Mouse (Mus musculus) midbrain, postnatal 0 days (tissue): ENCODE measurements around the gene Nek9. TPM values are rescaled to one million over a fixed set of nuclear protein-coding genes. Genes with fewer than 3 reads are reported as not detected.

Experiments used
- ATAC-seq: fragments of 200-750 bp; cut with Nextera tagmentation; 2 replicates; pipeline ENCODE4 v1.8.0; 2017; ENCODE audit warnings: moderate number of reproducible peaks, mild to moderate bottlenecking, moderate TSS enrichment, moderate library complexity; ENCODE audit not compliant: low FRiP score
- DNase-seq: peaks from one replicate; pipeline ENCODE4 v3.0.0-alpha.2; 2015; ENCODE audit warnings: low spot score
- H3K27ac ChIP-seq: fragments of 300-500 bp; sonication (generic); 2 replicates; pipeline ENCODE4 v1.5.1; 2014; ENCODE audit warnings: low read depth, mild to moderate bottlenecking, low read length, mixed read lengths
- H3K27me3 ChIP-seq: fragments of 300-500 bp; sonication (generic); 2 replicates; pipeline ENCODE4 v1.6.1; 2014; ENCODE audit warnings: low read length, control low read depth, mixed read lengths; ENCODE audit not compliant: insufficient read depth
- H3K36me3 ChIP-seq: fragments of 300-500 bp; sonication (generic); 2 replicates; pipeline ENCODE4 v1.6.1; 2014; ENCODE audit warnings: low read length, control low read depth, mixed read lengths; ENCODE audit not compliant: insufficient read depth
- H3K4me1 ChIP-seq: fragments of 300-500 bp; sonication (generic); 2 replicates; pipeline ENCODE4 v1.6.1; 2014; ENCODE audit warnings: mild to moderate bottlenecking, control low read depth, antibody characterized with exemption, low read length, mixed read lengths; ENCODE audit not compliant: insufficient read depth
- H3K4me2 ChIP-seq: fragments of 300-500 bp; sonication (generic); 2 replicates; pipeline ENCODE4 v1.6.1; 2014; ENCODE audit warnings: low read depth, mild to moderate bottlenecking, low read length, mixed read lengths; ENCODE audit not compliant: poor library complexity, severe bottlenecking
- H3K4me3 ChIP-seq: fragments of 300-500 bp; sonication (generic); 2 replicates; pipeline ENCODE4 v1.5.1; 2014; ENCODE audit warnings: low read depth, mild to moderate bottlenecking, low read length, moderate library complexity
- H3K9ac ChIP-seq: fragments of 300-500 bp; sonication (generic); replicated peaks from 2 replicates; pipeline ENCODE4 v1.6.1; 2014; ENCODE audit warnings: mild to moderate bottlenecking, low read length, moderate library complexity, mixed read lengths; ENCODE audit not compliant: poor library complexity, severe bottlenecking
- H3K9me3 ChIP-seq: fragments of 300-500 bp; sonication (generic); 2 replicates; pipeline ENCODE4 v1.6.1; 2016; ENCODE audit warnings: low read length, control low read depth
- CTCF ChIP-seq: IDR thresholded peaks from 2 replicates; pipeline ENCODE4 v1.5.1; 2016; ENCODE audit warnings: antibody characterized with exemption, mild to moderate bottlenecking
- WGBS: fragments of 180-500 bp; shearing (Covaris S2); extraction: QIAGEN DNeasy Blood & Tissue Kit; methylation state at CpG from one replicate; pipeline ENCODE4 v1.1.7; 2014; 5-methylcytosine and 5-hydroxymethylcytosine counted together
- polyA plus RNA-seq: library from polyadenylated mRNA; unstranded; fragments of >200 nt; fragmentation: Nextera tagmentation; extraction: Ambion mirVana; gene quantifications from 2 replicates; pipeline ENCODE4 v1.2.1, GENCODE M21; 2015
- total RNA-seq: library from RNA; depleted of rRNA; stranded (reverse); fragments of >200 nt; gene quantifications from 2 replicates; pipeline ENCODE4 v1.2.3, GENCODE M21; 2014

The Nek9 gene
- total and polyA plus RNA-seq, 2 experiments from 2014 or later: 7.5 to 16.5 TPM

- no peaks in the 10 kb centered on the region for H3K27me3 ChIP-seq
- no peak for DNase-seq
- no peak for ATAC-seq
- H3K27ac ChIP-seq: no peak overlapping the region
- no peak for TF ChIP-seq CTCF
- peaks cover 6% of the 10 kb centered on the region; the same call in 1 of the 2 replicates for H3K9me3 ChIP-seq
- 86% methylated on average over 11 of the region's 11 CpGs for WGBS
- H3K4me3 ChIP-seq: no peak overlapping the region
- no peak overlapping the region for H3K4me2 ChIP-seq
- peaks cover 16% of the 10 kb centered on the region for H3K36me3 ChIP-seq
- no peaks in the 10 kb centered on the region for H3K4me1 ChIP-seq
- no peak overlapping the region for H3K9ac ChIP-seq
Measured at GRCm38 (mm10) chr12:85298127-85298834, 40.9 kb downstream of the Nek9 start.

- no peak overlapping the region for H3K9ac ChIP-seq
- H3K27me3 ChIP-seq: no peaks in the 10 kb centered on the region
- no peaks in the 10 kb centered on the region for H3K4me1 ChIP-seq
- no peak overlapping the region for H3K4me2 ChIP-seq
- no peak for TF ChIP-seq CTCF
- H3K36me3 ChIP-seq: peaks cover 14% of the 10 kb centered on the region
- no peak overlapping the region for H3K27ac ChIP-seq
- 72% methylated on average over 10 of the region's 10 CpGs for WGBS
- H3K4me3 ChIP-seq: no peak overlapping the region
- H3K9me3 ChIP-seq: peaks cover 6% of the 10 kb centered on the region; the same call in 1 of the 2 replicates
- no peak for ATAC-seq
- no peak for DNase-seq
Measured at GRCm38 (mm10) chr12:85297345-85297997, 41.7 kb downstream of the Nek9 start.

GRCm38 (mm10) chr12:85296915-85297314 lies 42.2 kb downstream of the Nek9 start:
- no peak overlapping the region for H3K9ac ChIP-seq
- H3K4me3 ChIP-seq: no peak overlapping the region
- H3K4me2 ChIP-seq: no peak overlapping the region
- no peak for TF ChIP-seq CTCF
- peaks cover 6% of the 10 kb centered on the region; the same call in 1 of the 2 replicates for H3K9me3 ChIP-seq
- ATAC-seq (no peak), DNase-seq (no peak)
- H3K27me3 ChIP-seq: no peaks in the 10 kb centered on the region
- no peaks in the 10 kb centered on the region for H3K4me1 ChIP-seq
- 73% methylated on average over 5 of the region's 5 CpGs for WGBS
- peaks cover 13% of the 10 kb centered on the region for H3K36me3 ChIP-seq
- no peak overlapping the region for H3K27ac ChIP-seq

GRCm38 (mm10) chr12:85295506-85295905 lies 43.7 kb downstream of the Nek9 start:
- DNase-seq (no peak), ATAC-seq (no peak)
- no peaks in the 10 kb centered on the region for H3K36me3 ChIP-seq
- no peak overlapping the region for H3K4me3 ChIP-seq
- H3K27me3 ChIP-seq: no peaks in the 10 kb centered on the region
- WGBS: 85% methylated on average over 2 of the region's 2 CpGs
- H3K4me2 ChIP-seq: no peak overlapping the region
- no peak overlapping the region for H3K27ac ChIP-seq
- peaks cover 6% of the 10 kb centered on the region; the same call in 1 of the 2 replicates for H3K9me3 ChIP-seq
- H3K4me1 ChIP-seq: no peaks in the 10 kb centered on the region
- no peak overlapping the region for H3K9ac ChIP-seq
- TF ChIP-seq CTCF: no peak

GRCm38 (mm10) chr12:85292906-85293305 lies 46.3 kb downstream of the Nek9 start:
- no peaks in the 10 kb centered on the region for H3K27me3 ChIP-seq
- DNase-seq (no peak), ATAC-seq (no peak)
- no peaks in the 10 kb centered on the region for H3K36me3 ChIP-seq
- peaks cover 6% of the 10 kb centered on the region; the same call in 1 of the 2 replicates for H3K9me3 ChIP-seq
- peaks cover 3% of the 10 kb centered on the region; the same call in 1 of the 2 replicates for H3K4me1 ChIP-seq
- no peak overlapping the region for H3K4me2 ChIP-seq
- no peak overlapping the region for H3K4me3 ChIP-seq
- no peak overlapping the region for H3K27ac ChIP-seq
- TF ChIP-seq CTCF: no peak
- H3K9ac ChIP-seq: no peak overlapping the region

GRCm38 (mm10) chr12:85292288-85292687 lies 46.9 kb downstream of the Nek9 start:
- H3K9ac ChIP-seq: no peak overlapping the region
- peaks cover 6% of the 10 kb centered on the region; the same call in 1 of the 2 replicates for H3K9me3 ChIP-seq
- ATAC-seq (no peak), DNase-seq (no peak)
- no peaks in the 10 kb centered on the region for H3K27me3 ChIP-seq
- H3K27ac ChIP-seq: no peak overlapping the region
- H3K36me3 ChIP-seq: no peaks in the 10 kb centered on the region
- no peak for TF ChIP-seq CTCF
- 77% methylated on average over 6 of the region's 6 CpGs for WGBS
- peaks cover 3% of the 10 kb centered on the region; the same call in 1 of the 2 replicates for H3K4me1 ChIP-seq
- H3K4me3 ChIP-seq: no peak overlapping the region
- no peak overlapping the region for H3K4me2 ChIP-seq
